Mouse (Mus musculus) forebrain, embryonic 15.5 days (tissue): ENCODE measurements around the gene Fgfr2. TPM values are rescaled to one million over a fixed set of nuclear protein-coding genes. Genes with fewer than 3 reads are reported as not detected.
A peak's percentile ranks its signal among the peaks of the same experiment; 100 is the strongest.

ENCODE experiments used
- ATAC-seq: fragments of 200-750 bp; cut with Nextera tagmentation; replicated peaks from 2 replicates; pipeline ENCODE4 v1.8.0; 2017; ENCODE audit warnings: mild to moderate bottlenecking, moderate TSS enrichment, moderate library complexity
- H3K27ac ChIP-seq: fragments of 300-500 bp; sonication (generic); replicated peaks from 2 replicates; pipeline ENCODE4 v1.5.1; 2015; ENCODE audit warnings: mild to moderate bottlenecking, inconsistent platforms
- H3K27me3 ChIP-seq: fragments of 300-500 bp; sonication (generic); 2 replicates; pipeline ENCODE4 v1.6.1; 2015; ENCODE audit warnings: inconsistent platforms
- H3K36me3 ChIP-seq: fragments of 300-500 bp; sonication (generic); 2 replicates; pipeline ENCODE4 v1.6.1; 2015; ENCODE audit warnings: mild to moderate bottlenecking, inconsistent platforms
- H3K4me1 ChIP-seq: fragments of 300-500 bp; sonication (generic); 2 replicates; pipeline ENCODE4 v1.6.1; 2015; ENCODE audit warnings: inconsistent platforms
- H3K4me2 ChIP-seq: fragments of 300-500 bp; sonication (generic); replicated peaks from 2 replicates; pipeline ENCODE4 v1.6.1; 2015; ENCODE audit warnings: mild to moderate bottlenecking, inconsistent platforms
- H3K4me3 ChIP-seq: fragments of 300-500 bp; sonication (generic); 2 replicates; pipeline ENCODE4 v1.5.1; 2015; ENCODE audit warnings: mild to moderate bottlenecking, inconsistent platforms
- H3K9ac ChIP-seq: fragments of 300-500 bp; sonication (generic); replicated peaks from 2 replicates; pipeline ENCODE4 v1.6.1; 2015; ENCODE audit warnings: mild to moderate bottlenecking, inconsistent platforms
- H3K9me3 ChIP-seq: fragments of 300-500 bp; sonication (generic); 2 replicates; pipeline ENCODE4 v1.6.1; 2016; ENCODE audit warnings: inconsistent platforms
- WGBS: fragments of 180-500 bp; shearing (Covaris S2); methylation state at CpG from one replicate; pipeline ENCODE4 v1.1.7; 2015; ENCODE audit warnings: mixed read lengths; 5-methylcytosine and 5-hydroxymethylcytosine counted together
- polyA plus RNA-seq: library from polyadenylated mRNA; unstranded; fragments of >200 nt; fragmentation: Nextera tagmentation; extraction: Ambion mirVana; gene quantifications from 2 replicates; pipeline ENCODE4 v1.2.1, GENCODE M21; 2015

Fgfr2 gene
- polyA plus RNA-seq, 1 experiment from 2014 or later = 48.1 TPM

DNA sequence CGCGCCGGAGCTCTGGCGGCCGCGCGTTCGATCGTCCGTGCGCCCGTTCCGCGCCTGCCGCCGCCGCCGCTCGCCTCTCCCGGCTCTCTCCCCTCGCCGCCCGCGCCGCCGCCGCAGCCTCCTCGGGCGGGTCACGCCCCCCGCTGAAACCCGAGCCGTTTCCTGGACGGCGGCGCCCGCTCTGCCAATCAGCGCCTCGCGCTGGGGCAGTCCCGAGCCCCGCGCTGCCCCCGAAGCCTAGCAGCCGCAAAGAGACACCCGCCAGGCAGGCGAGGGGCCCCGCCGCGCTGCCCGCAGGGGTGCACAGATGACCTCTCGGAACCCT lies 2857.0 kb downstream of the Fgfr2 start:
- H3K27me3 ChIP-seq = no peaks in the 10 kb centered on the region
- no peaks in the 10 kb centered on the region for H3K9me3 ChIP-seq
- no peaks in the 10 kb centered on the region for H3K36me3 ChIP-seq
- peak overlapping the region; percentile 85 for H3K4me2 ChIP-seq
- peak overlapping the region; percentile 87 for H3K27ac ChIP-seq
- WGBS = under 1% methylated on average over 48 of the region's 52 CpGs
- H3K4me3 ChIP-seq = peak overlapping the region; percentile 75
- peak overlapping the region; percentile 80 for H3K9ac ChIP-seq
- H3K4me1 ChIP-seq = peaks cover 56% of the 10 kb centered on the region
- peak; percentile 64 for ATAC-seq

DNA sequence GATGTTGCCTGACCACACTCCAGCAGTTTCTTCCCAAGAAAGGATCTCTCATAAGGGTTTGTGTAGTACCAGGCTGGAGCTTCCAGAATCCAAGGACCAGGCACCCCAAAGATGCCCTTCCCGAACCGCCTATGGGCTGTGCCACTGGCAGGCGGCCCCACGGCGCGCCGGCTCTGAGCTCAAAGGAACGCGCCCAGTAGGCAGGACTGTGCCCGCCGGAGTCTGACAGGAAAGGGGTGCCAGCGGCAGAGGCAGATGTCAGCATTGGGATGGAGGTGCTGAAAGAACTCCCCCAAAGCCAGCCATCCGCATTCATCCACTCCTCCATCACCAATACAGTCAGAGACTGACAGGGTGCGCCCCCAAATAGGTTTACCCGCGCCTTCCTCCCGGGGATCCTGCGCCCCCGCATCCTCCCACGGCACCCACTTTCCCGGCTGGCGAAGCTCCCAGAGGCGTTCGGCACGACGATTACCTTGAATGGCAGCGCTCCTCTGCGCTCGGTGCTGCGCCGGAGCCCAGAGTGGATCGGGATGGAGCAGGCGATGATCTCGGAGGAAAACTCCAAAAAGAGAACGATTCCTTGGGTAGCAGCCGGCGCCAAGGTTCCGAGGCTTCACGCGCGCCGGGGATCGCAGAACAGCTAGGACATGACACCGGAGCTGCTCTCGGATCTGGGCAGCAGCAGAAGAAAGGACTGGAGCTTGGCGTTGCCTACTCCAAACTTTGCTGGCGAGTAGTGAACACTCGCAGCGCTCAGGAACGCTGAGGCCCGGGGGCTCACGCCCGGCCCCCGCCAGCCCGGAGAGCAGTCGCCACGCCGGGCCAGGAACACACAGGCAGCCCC lies 2857.6 kb downstream of the Fgfr2 start:
- H3K27me3 ChIP-seq = no peaks in the 10 kb centered on the region
- peaks cover 61% of the 10 kb centered on the region for H3K4me1 ChIP-seq
- peak overlapping the region; percentile 87 for H3K27ac ChIP-seq
- ATAC-seq = peak; percentile 11; the same call in 1 of the 2 replicates
- H3K36me3 ChIP-seq = no peaks in the 10 kb centered on the region
- no peaks in the 10 kb centered on the region for H3K9me3 ChIP-seq
- WGBS = under 1% methylated on average over 58 of the region's 58 CpGs
- peak overlapping the region; percentile 80 for H3K9ac ChIP-seq
- H3K4me2 ChIP-seq = peak overlapping the region; percentile 85
- H3K4me3 ChIP-seq = peak overlapping the region; percentile 75

- Histone ChIP-seq H3K4me3 (peak overlapping the region; percentile 75), H3K27ac (peak overlapping the region; percentile 87), H3K9me3 (no peaks in the 10 kb centered on the region), H3K27me3 (no peaks in the 10 kb centered on the region), H3K4me2 (peak overlapping the region; percentile 85), H3K36me3 (no peaks in the 10 kb centered on the region), H3K4me1 (peaks cover 69% of the 10 kb centered on the region), H3K9ac (peak overlapping the region; percentile 80)
- under 1% methylated on average over 41 of the region's 41 CpGs for WGBS
- ATAC-seq = peak; percentile 29
Observed at GRCm38 (mm10) chr7:130264616-130265318, 2858.4 kb downstream of the Fgfr2 start.

DNA sequence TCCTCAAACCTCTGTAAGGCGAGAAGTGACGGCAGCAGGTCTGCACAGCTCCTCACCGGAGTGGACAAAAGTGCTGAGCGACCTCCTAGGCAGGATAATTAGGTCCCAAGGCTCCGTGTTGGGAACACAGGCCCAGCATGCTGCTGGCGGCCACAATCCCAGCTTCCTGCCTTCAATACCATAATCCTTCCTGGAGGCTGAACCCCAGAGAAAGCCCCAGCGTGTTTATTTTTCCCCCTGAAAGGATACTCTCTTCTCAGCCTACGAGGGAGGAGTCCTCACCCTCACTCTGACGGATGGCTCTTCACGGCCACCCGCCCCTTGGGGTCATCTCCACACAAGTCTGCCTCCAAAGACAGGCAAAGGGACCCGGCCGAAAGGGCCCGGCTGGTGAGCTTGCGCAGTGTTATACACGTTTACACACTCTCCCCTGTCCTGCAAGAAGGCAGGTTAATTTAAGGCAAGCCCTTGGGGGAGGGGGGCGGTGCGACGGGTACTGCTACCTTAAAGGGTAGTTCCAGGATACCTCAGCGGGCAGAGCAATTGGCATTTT lies 2859.3 kb downstream of the Fgfr2 start:
- peak overlapping the region; percentile 87 for H3K27ac ChIP-seq
- no peaks in the 10 kb centered on the region for H3K9me3 ChIP-seq
- peak overlapping the region; percentile 80 for H3K9ac ChIP-seq
- no peaks in the 10 kb centered on the region for H3K27me3 ChIP-seq
- peak overlapping the region; percentile 85 for H3K4me2 ChIP-seq
- H3K36me3 ChIP-seq = no peaks in the 10 kb centered on the region
- H3K4me3 ChIP-seq = peak overlapping the region; percentile 75
- ATAC-seq = peak; percentile 11; the same call in 1 of the 2 replicates
- H3K4me1 ChIP-seq = peaks cover 70% of the 10 kb centered on the region
- 1% methylated on average over 20 of the region's 20 CpGs for WGBS

- H3K9me3 ChIP-seq = no peaks in the 10 kb centered on the region
- peaks cover 72% of the 10 kb centered on the region for H3K4me1 ChIP-seq
- peak overlapping the region; percentile 75 for H3K4me3 ChIP-seq
- peak overlapping the region; percentile 85 for H3K4me2 ChIP-seq
- WGBS = 19% methylated on average over 4 of the region's 4 CpGs
- ATAC-seq = no peak
- H3K36me3 ChIP-seq = no peaks in the 10 kb centered on the region
- H3K9ac ChIP-seq = peak overlapping the region; percentile 80
- H3K27ac ChIP-seq = peak overlapping the region; percentile 87
- no peaks in the 10 kb centered on the region for H3K27me3 ChIP-seq
Observed at GRCm38 (mm10) chr7:130263233-130263594, 2859.9 kb downstream of the Fgfr2 start.

DNA sequence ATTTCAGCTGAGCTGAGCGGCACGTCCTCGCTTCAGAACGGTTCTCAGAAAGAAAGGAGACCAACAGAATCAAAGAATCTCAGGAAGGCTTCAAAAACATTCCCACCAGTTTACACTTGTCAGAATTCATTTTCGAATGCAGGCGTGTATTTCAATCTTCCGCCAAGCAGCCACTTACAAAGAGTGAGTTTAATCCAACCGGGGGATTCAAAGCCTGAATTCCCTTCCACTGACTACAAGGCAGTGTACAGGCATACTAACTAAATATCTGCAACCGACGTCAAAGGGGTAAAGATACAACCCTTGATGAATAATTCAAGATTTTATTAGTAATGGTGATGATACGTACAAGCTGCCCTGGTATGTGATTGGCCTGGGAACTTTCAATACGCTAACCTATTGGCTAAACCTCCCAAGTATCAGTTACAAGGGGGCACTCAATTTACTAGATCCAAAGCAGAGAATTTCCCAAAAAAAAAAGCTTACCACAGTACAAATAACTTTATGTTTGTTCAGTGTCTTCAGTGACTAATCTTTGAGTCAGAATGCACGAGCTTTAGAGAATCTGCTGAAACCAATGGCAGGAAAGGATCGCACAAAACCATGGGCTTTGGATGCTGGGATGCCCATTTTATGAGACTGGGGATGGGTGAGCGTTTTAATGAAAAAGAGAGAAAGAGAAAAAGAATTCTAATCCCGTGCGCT lies 2860.5 kb downstream of the Fgfr2 start:
- 9% methylated on average over 17 of the region's 17 CpGs for WGBS
- Histone ChIP-seq H3K9ac (peak overlapping the region; percentile 80), H3K4me2 (peak overlapping the region; percentile 85), H3K27ac (peak overlapping the region; percentile 87), H3K9me3 (no peaks in the 10 kb centered on the region), H3K4me1 (peaks cover 75% of the 10 kb centered on the region), H3K27me3 (no peaks in the 10 kb centered on the region), H3K36me3 (no peaks in the 10 kb centered on the region), H3K4me3 (peak overlapping the region; percentile 75)
- no peak for ATAC-seq

DNA sequence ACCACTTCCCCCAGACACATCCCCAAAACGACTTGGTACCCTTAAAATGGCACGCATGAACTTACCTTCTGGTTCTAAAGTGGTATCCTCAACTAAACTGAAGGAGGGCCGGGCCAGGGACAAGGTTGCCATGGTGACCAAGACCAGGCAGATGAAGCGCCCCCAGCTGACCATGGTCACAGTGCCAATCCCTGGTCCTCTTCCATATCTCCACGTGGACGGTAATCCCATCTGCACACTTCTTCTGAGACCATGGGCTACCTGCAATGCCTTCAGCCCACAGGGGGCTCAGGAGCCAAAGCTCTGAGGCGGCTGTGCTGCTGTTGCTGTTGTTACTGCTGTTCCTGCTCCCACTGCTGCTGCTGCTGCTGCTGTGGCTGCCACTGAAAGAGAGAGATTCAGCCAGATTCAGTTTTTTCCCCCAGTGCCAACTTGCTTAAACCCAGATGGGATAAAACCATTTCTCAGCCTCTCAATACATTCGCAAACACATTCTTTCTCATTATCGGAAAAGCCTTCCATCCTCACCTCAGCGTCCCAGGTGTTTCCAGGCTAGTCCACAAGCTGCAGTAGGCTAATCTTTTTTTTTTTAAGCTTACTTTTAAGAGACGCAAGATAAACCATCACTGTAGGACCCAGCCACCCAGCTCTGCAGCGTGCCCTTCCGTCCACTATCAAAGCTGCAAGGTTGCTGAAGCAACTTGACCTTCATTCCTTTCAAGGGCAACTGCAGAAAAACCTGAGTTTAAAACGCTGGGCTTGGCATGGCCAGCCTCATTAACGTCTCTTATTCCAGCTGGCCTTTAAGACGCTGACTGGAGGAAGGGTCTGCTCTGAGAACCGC lies 2861.2 kb downstream of the Fgfr2 start:
- H3K4me1 ChIP-seq = peaks cover 81% of the 10 kb centered on the region
- 21% methylated on average over 17 of the region's 17 CpGs for WGBS
- peak overlapping the region; percentile 85 for H3K4me2 ChIP-seq
- peak overlapping the region; percentile 80 for H3K9ac ChIP-seq
- H3K27me3 ChIP-seq = no peaks in the 10 kb centered on the region
- H3K4me3 ChIP-seq = peak overlapping the region; percentile 75
- H3K9me3 ChIP-seq = no peaks in the 10 kb centered on the region
- no peak for ATAC-seq
- H3K36me3 ChIP-seq = no peaks in the 10 kb centered on the region
- H3K27ac ChIP-seq = peak overlapping the region; percentile 87

GRCm38 (mm10) chr7:130260905-130261683 lies 2862.1 kb downstream of the Fgfr2 start:
- no peak for ATAC-seq
- 49% methylated on average over 20 of the region's 20 CpGs for WGBS
- H3K9ac ChIP-seq = peak overlapping the region; percentile 80
- H3K27me3 ChIP-seq = no peaks in the 10 kb centered on the region
- H3K27ac ChIP-seq = peak overlapping the region; percentile 87
- H3K9me3 ChIP-seq = no peaks in the 10 kb centered on the region
- H3K36me3 ChIP-seq = no peaks in the 10 kb centered on the region
- peaks cover 76% of the 10 kb centered on the region for H3K4me1 ChIP-seq
- H3K4me2 ChIP-seq = peak overlapping the region; percentile 85
- H3K4me3 ChIP-seq = peak overlapping the region; percentile 75

GRCm38 (mm10) chr7:130260060-130260459 lies 2863.1 kb downstream of the Fgfr2 start:
- Histone ChIP-seq H3K4me2 (peak overlapping the region; percentile 85), H3K4me1 (peaks cover 78% of the 10 kb centered on the region), H3K36me3 (no peaks in the 10 kb centered on the region), H3K9ac (peak overlapping the region; percentile 80; the same call in 1 of the 2 replicates), H3K4me3 (peak overlapping the region; percentile 75), H3K27me3 (no peaks in the 10 kb centered on the region), H3K27ac (0 out of 2 replicates have a peak overlapping the region, but pooled peaks have one; percentile 33), H3K9me3 (no peaks in the 10 kb centered on the region)
- whole genome bisulfite sequencing = 17% methylated on average over 5 of the region's 5 CpGs
- no peak for ATAC-seq

- no peak overlapping the region for H3K27ac ChIP-seq
- 0 out of 2 replicates have a peak overlapping the region, but pooled peaks have one; percentile 2 for H3K4me3 ChIP-seq
- peak; percentile 6; the same call in 1 of the 2 replicates for ATAC-seq
- H3K4me1 ChIP-seq = peaks cover 71% of the 10 kb centered on the region
- 20% methylated on average over 9 of the region's 9 CpGs for WGBS
- no peak overlapping the region for H3K9ac ChIP-seq
- H3K4me2 ChIP-seq = peak overlapping the region; percentile 27
- H3K27me3 ChIP-seq = no peaks in the 10 kb centered on the region
- H3K36me3 ChIP-seq = no peaks in the 10 kb centered on the region
- H3K9me3 ChIP-seq = no peaks in the 10 kb centered on the region
Observed at GRCm38 (mm10) chr7:130258704-130259295, 2864.3 kb downstream of the Fgfr2 start.
